In genomic region chr11:58994337-58994826, GRCm38 (mm10) we compare ENCODE assay signal across 8 mouse cellular contexts. TPM values are rescaled to one million over a fixed set of nuclear protein-coding genes. Genes with fewer than 3 reads are reported as not detected.
DNase-seq lines count a peak whose midpoint lies in the region; ATAC-seq and TF ChIP-seq lines count a peak whose summit lies in the region.

No protein-coding gene starts in this region.

- no peak overlapping the region for H3K9ac ChIP-seq in heart, postnatal 0 days (replicated peaks; ENCODE audit: low read depth, low read length)

- peaks cover 32% of the 10 kb centered on the region for H3K36me3 ChIP-seq in heart, postnatal 0 days (replicated peaks; ENCODE audit: control insufficient read depth, insufficient read depth, low read length)
- H3K36me3 ChIP-seq in splenic B cell, adult 2 months (ENCODE audit: control insufficient read depth, insufficient read depth, low read length, poor library complexity, severe bottlenecking): peaks cover 5% of the 10 kb centered on the region

- no peak overlapping the region for H3K27ac ChIP-seq in heart, postnatal 0 days (ENCODE audit: low read depth)

- peaks cover 78% of the 10 kb centered on the region for H3K4me1 ChIP-seq in heart, postnatal 0 days (ENCODE audit: control insufficient read depth, insufficient read depth)

- peak overlapping the region; percentile 29 for H3K4me3 ChIP-seq in heart, postnatal 0 days (ENCODE audit: low read depth, low read length)

- ATAC-seq in common myeloid progenitor, adult 5-6 weeks (replicated peaks; ENCODE audit: low read depth, poor library complexity, severe bottlenecking): peak; percentile 58
- ATAC-seq in heart, postnatal 0 days (ENCODE audit: insufficient read depth, low read depth): no peak
- ATAC-seq in megakaryocyte-erythroid progenitor cell, adult 5-6 weeks (replicated peaks; ENCODE audit: low FRiP score, low TSS enrichment, poor library complexity, severe bottlenecking): peak; percentile 40; the same call in 1 of the 2 replicates

- no peaks in the 10 kb centered on the region for H3K9me3 ChIP-seq in heart, postnatal 0 days (replicated peaks; ENCODE audit: control insufficient read depth, low read length)

- H3K4me2 ChIP-seq in heart, postnatal 0 days (ENCODE audit: low read depth, low read length): peak overlapping the region; percentile 50

- peak; percentile 64 for DNase-seq in urinary bladder, postnatal 14 days (ENCODE audit: low spot score)
- DNase-seq in urinary bladder, postnatal 10 days (ENCODE audit: low spot score): no peak
- DNase-seq in heart, postnatal 0 days (ENCODE audit: low spot score): no peak
- peak; percentile 75 to 85 for DNase-seq in kidney, postnatal 4 days
- DNase-seq in splenic B cell, adult 2 months (ENCODE audit: low read depth, low spot score): peak; percentile 72
- no peak for DNase-seq in left cerebral cortex, adult 9 months (ENCODE audit: low spot score in 2 of 2)

- peak; percentile 19; the same call in 1 of the 2 replicates for TF ChIP-seq CTCF in heart, postnatal 0 days (IDR thresholded peaks at IDR 0.05; ENCODE audit: low read depth)

- 9% methylated on average over 34 of the region's 35 CpGs for WGBS in heart, postnatal 0 days

- H3K27me3 ChIP-seq in heart, postnatal 0 days (ENCODE audit: control insufficient read depth, insufficient read depth, low read length): peaks cover 5% of the 10 kb centered on the region; the same call in 1 of the 2 replicates
- H3K27me3 ChIP-seq in splenic B cell, adult 2 months (ENCODE audit: control insufficient read depth, insufficient read depth, low read length, poor library complexity, severe bottlenecking): no peaks in the 10 kb centered on the region

- TF ChIP-seq EP300 in heart, postnatal 0 days (IDR thresholded peaks at IDR 0.05; ENCODE audit: low read depth): no peak

RNA-seq across cellular contexts. Expression of gene Trim11, which starts 16.5 kb away (rescaled TPM):
- 14.8 and 16.9 TPM in 2 replicates for total RNA-seq in common myeloid progenitor, adult 5-6 weeks (2017)
- total RNA-seq in heart, postnatal 0 days (2014; rRNA removed; ENCODE audit: low replicate concordance): 36.8 and 37.4 TPM in 2 replicates
- 26.0 and 26.5 TPM in 2 replicates for polyA plus RNA-seq in heart, postnatal 0 days (2015; fragmentation: Nextera tagmentation; extraction: Ambion mirVana)
- total RNA-seq in megakaryocyte-erythroid progenitor cell, adult 5-6 weeks (2014; fragmentation: Nextera tagmentation): 22.7 and 28.2 TPM in 2 replicates
- total RNA-seq in megakaryocyte-erythroid progenitor cell, adult 5-6 weeks (2017): 13.9 and 19.2 TPM in 2 replicates

RNA-seq across cellular contexts. Expression of gene Hist3h2a, which starts 39.9 kb away (rescaled TPM):
- total RNA-seq in common myeloid progenitor, adult 5-6 weeks (2017): 215 and 229 TPM in 2 replicates
- total RNA-seq in heart, postnatal 0 days (2014; rRNA removed; ENCODE audit: low replicate concordance): 90.4 and 94.8 TPM in 2 replicates
- polyA plus RNA-seq in heart, postnatal 0 days (2015; fragmentation: Nextera tagmentation; extraction: Ambion mirVana): 43.1 and 63.4 TPM in 2 replicates
- 29.7 and 39.9 TPM in 2 replicates for total RNA-seq in megakaryocyte-erythroid progenitor cell, adult 5-6 weeks (2014; fragmentation: Nextera tagmentation)
- total RNA-seq in megakaryocyte-erythroid progenitor cell, adult 5-6 weeks (2017): 238 and 296 TPM in 2 replicates

RNA-seq across cellular contexts. Expression of gene Trim17, which starts 39.9 kb away (rescaled TPM):
- total RNA-seq in common myeloid progenitor, adult 5-6 weeks (2017): not detected in 2 replicates
- 0.62 TPM in 1 of 2 replicates, not detected in the other for total RNA-seq in heart, postnatal 0 days (2014; rRNA removed; ENCODE audit: low replicate concordance)
- polyA plus RNA-seq in heart, postnatal 0 days (2015; fragmentation: Nextera tagmentation; extraction: Ambion mirVana): 0.26 and 0.33 TPM in 2 replicates
- total RNA-seq in megakaryocyte-erythroid progenitor cell, adult 5-6 weeks (2014; fragmentation: Nextera tagmentation): not detected in 2 replicates
- not detected in 2 replicates for total RNA-seq in megakaryocyte-erythroid progenitor cell, adult 5-6 weeks (2017)

RNA-seq across cellular contexts. Expression of gene Hist3h2ba, which starts 45.7 kb away (rescaled TPM):
- total RNA-seq in common myeloid progenitor, adult 5-6 weeks (2017): 12.7 and 17.8 TPM in 2 replicates
- 26.3 and 44.3 TPM in 2 replicates for total RNA-seq in heart, postnatal 0 days (2014; rRNA removed; ENCODE audit: low replicate concordance)
- polyA plus RNA-seq in heart, postnatal 0 days (2015; fragmentation: Nextera tagmentation; extraction: Ambion mirVana): 7.0 and 8.2 TPM in 2 replicates
- 21.1 and 27.6 TPM in 2 replicates for total RNA-seq in megakaryocyte-erythroid progenitor cell, adult 5-6 weeks (2014; fragmentation: Nextera tagmentation)
- 6.3 and 6.5 TPM in 2 replicates for total RNA-seq in megakaryocyte-erythroid progenitor cell, adult 5-6 weeks (2017)

RNA-seq across cellular contexts. Expression of gene Rnf187, which starts 55.7 kb away (rescaled TPM):
- 88.5 and 107 TPM in 2 replicates for total RNA-seq in common myeloid progenitor, adult 5-6 weeks (2017)
- 301 and 362 TPM in 2 replicates for total RNA-seq in heart, postnatal 0 days (2014; rRNA removed; ENCODE audit: low replicate concordance)
- polyA plus RNA-seq in heart, postnatal 0 days (2015; fragmentation: Nextera tagmentation; extraction: Ambion mirVana): 145 and 147 TPM in 2 replicates
- 115 and 146 TPM in 2 replicates for total RNA-seq in megakaryocyte-erythroid progenitor cell, adult 5-6 weeks (2014; fragmentation: Nextera tagmentation)
- 101 and 108 TPM in 2 replicates for total RNA-seq in megakaryocyte-erythroid progenitor cell, adult 5-6 weeks (2017)

Comparison
In these comparisons a context has a peak if more than half of its experiments do, and no peak if none do; other contexts are left out.
1. DNase-seq: peak in urinary bladder, postnatal 14 days (single experiment), kidney, postnatal 4 days (2 of 2) and splenic B cell, adult 2 months (single experiment); none in urinary bladder, postnatal 10 days (single experiment), heart, postnatal 0 days (single experiment) and left cerebral cortex, adult 9 months (0 of 2).